Mouse (Mus musculus) myocyte (in vitro differentiated cells): ENCODE measurements around the gene Slc22a21. TPM values are rescaled to one million over a fixed set of nuclear protein-coding genes. Genes with fewer than 3 reads are reported as not detected.

Experiments
- H3K27me3 ChIP-seq: one replicate; pipeline ENCODE4 v1.6.1; 2011; ENCODE audit not compliant: control insufficient read depth, insufficient read depth, insufficient read length
- H3K36me3 ChIP-seq: one replicate; pipeline ENCODE4 v1.6.1; 2011; ENCODE audit not compliant: control insufficient read depth, insufficient read depth
- H3K4me2 ChIP-seq: one replicate; pipeline ENCODE4 v1.6.1; 2011; ENCODE audit warnings: low read depth, control low read depth
- H3K4me3 ChIP-seq: one replicate; pipeline ENCODE4 v1.5.1; 2011; ENCODE audit warnings: mild to moderate bottlenecking, control low read depth, moderate library complexity
- H3K79me2 ChIP-seq: one replicate; pipeline ENCODE4 v1.6.1; 2011; ENCODE audit not compliant: control insufficient read depth, insufficient read depth
- H3ac ChIP-seq: one replicate; pipeline ENCODE4 v1.6.1; 2011; ENCODE audit not compliant: control insufficient read depth, insufficient read length
- CEBPB ChIP-seq: IDR thresholded peaks from 2 replicates; pipeline ENCODE4 v1.6.1; 2011; ENCODE audit warnings: mild to moderate bottlenecking, moderate library complexity; ENCODE audit not compliant: poor library complexity, insufficient read depth, severe bottlenecking
- E2F4 ChIP-seq: IDR thresholded peaks from one replicate; pipeline ENCODE4 v1.6.1; 2011; ENCODE audit warnings: mild to moderate bottlenecking, control low read depth, moderate library complexity; ENCODE audit not compliant: insufficient read depth
- MAX ChIP-seq: IDR thresholded peaks from one replicate; pipeline ENCODE4 v1.6.1; 2011; ENCODE audit warnings: low read depth, mild to moderate bottlenecking, control low read depth
- MYOD1 ChIP-seq, 3 experiments: IDR thresholded peaks; one replicate each; pipeline ENCODE4 v1.6.1; 2011; ENCODE audit warnings: control low read depth in 2 of 3, low read depth in 2 of 3, mild to moderate bottlenecking in 2 of 3, moderate library complexity in 1 of 3; ENCODE audit not compliant: insufficient read length in 2 of 3, control insufficient read depth in 1 of 3
- MYOG ChIP-seq, 3 experiments: IDR thresholded peaks; one replicate each; pipeline ENCODE4 v1.6.1; 2011; ENCODE audit warnings: control low read depth in 2 of 3, low read depth in 2 of 3, mild to moderate bottlenecking in 2 of 3; ENCODE audit not compliant: insufficient read length in 2 of 3, control insufficient read depth in 1 of 3, insufficient read depth in 1 of 3
- POLR2A ChIP-seq: IDR thresholded peaks from one replicate; pipeline ENCODE4 v1.6.1; 2011; ENCODE audit warnings: low read depth, mild to moderate bottlenecking, control low read depth, moderate library complexity; ENCODE audit not compliant: insufficient read length
- POLR2AphosphoS2 ChIP-seq: IDR thresholded peaks from one replicate; pipeline ENCODE4 v1.6.1; 2011; ENCODE audit warnings: low read depth, control low read depth; ENCODE audit not compliant: insufficient read length
- REST ChIP-seq: IDR thresholded peaks from one replicate; pipeline ENCODE4 v1.6.1; 2011; ENCODE audit warnings: mild to moderate bottlenecking, control low read depth, moderate library complexity; ENCODE audit not compliant: insufficient read depth, insufficient read length
- SRF ChIP-seq: IDR thresholded peaks from one replicate; pipeline ENCODE4 v1.6.1; 2011; ENCODE audit warnings: low read depth; ENCODE audit not compliant: control insufficient read depth, insufficient read length
- TCF12 ChIP-seq: IDR thresholded peaks from one replicate; pipeline ENCODE4 v1.6.1; 2011; ENCODE audit warnings: mild to moderate bottlenecking, control low read depth; ENCODE audit not compliant: poor library complexity, insufficient read depth, severe bottlenecking
- TCF3 ChIP-seq: IDR thresholded peaks from one replicate; pipeline ENCODE4 v1.6.1; 2011; ENCODE audit warnings: low read depth, control low read depth; ENCODE audit not compliant: insufficient read length
- USF1 ChIP-seq: IDR thresholded peaks from one replicate; pipeline ENCODE4 v1.6.1; 2011; ENCODE audit warnings: low read depth, mild to moderate bottlenecking, control low read depth, moderate library complexity
- polyA plus RNA-seq: library from polyadenylated mRNA; unstranded; fragments of >200 nt; fragmentation: generic; extraction: Trizol; gene quantifications from one replicate; pipeline ENCODE4 v1.2.1, GENCODE M21; 2012; ENCODE audit warnings: missing spikeins

Gene Slc22a21
- 1.6 TPM for polyA plus RNA-seq

DNA sequence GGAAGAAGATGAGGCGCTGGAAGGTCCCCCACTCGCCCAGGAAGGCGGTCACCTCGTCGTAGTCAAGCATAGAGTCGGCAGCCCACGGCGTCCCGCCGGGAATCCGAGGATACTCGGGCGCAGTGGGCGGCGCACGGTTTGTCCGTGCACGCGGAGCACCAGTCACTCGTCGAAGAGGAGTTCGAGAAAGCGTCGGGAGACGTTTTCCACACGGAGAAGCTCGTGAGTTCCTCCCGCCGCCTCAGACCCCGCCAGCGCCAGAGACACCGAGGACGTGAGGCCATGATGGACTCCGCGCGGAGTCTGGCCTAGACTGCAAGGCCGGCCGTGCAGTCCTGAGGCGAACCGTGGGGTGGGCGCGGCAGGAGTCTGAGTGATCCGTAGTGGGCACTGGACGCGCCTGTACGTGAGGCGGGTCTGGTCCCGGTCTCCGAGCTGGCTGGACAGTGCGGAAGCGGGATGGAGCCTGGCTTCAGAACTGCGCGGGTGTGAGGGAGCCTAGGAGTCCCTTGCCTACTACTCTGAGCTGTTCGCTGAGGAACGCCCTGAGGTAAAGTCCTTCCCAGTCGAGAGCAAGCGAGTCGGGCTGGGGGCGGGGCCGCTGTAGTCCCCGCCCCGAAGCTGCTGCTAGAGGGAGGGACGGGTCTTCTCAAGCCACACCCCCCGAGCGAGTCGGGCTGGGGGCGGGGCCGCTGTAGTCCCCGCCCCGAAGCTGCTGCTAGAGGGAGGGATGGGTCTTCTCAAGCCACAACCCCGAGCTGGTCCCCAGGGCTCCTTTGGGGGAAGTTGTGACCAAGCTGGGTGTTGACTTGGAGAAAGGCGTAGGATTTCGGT, at the start of gene Slc22a21:
Gene Slc22a21 (minus strand): TSS at position 545 of the 834 bp plus-strand sequence.
- Histone ChIP-seq H3K4me3 (peak within 1 kb of the TSS; percentile 78), H3K36me3 (no peaks in the 10 kb centered on the region), H3K4me2 (peak within 1 kb of the TSS; percentile 92), H3K79me2 (no peaks in the 10 kb centered on the region), H3ac (peak within 1 kb of the TSS; percentile 14), H3K27me3 (no peaks in the 10 kb centered on the region)
- TF ChIP-seq E2F4 (no peak), USF1 (no peak), MAX (no peak), SRF (no peak), MYOD1 (IDR thresholded peaks at IDR 0.05; ENCODE audit: control insufficient read depth in 1 of 3, insufficient read length in 2 of 3, low read depth in 2 of 3) (no peak), TCF12 (no peak), POLR2AphosphoS2 (peak; percentile 81), REST (no peak), MYOG (IDR thresholded peaks at IDR 0.05; ENCODE audit: control insufficient read depth in 1 of 3, insufficient read depth in 1 of 3, insufficient read length in 2 of 3, low read depth in 2 of 3) (no peak), TCF3 (no peak), POLR2A (peak; percentile 88), CEBPB (no peak)

DNA sequence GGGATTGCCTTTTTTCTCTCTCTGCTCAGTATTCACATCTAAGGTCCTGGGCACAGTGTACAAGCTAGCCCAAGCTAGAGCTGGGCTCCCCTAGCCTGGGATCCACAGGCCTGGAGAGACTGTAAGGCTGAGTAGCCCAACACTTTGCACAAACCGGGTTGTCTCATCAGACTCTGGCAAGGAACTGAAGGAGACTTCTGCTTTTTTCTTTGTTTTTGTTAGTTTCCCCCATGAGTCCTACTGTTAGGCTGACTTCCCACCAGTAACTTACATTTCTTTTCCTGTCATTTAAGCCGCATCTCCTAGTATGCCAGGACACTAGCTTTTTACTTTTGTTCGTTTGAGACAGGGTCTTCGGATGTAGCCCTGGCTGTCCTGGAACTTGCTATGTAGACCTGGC, 48.9 kb upstream of the Slc22a21 start:
- Histone ChIP-seq H3K27me3 (no peaks in the 10 kb centered on the region), H3K79me2 (no peaks in the 10 kb centered on the region), H3K4me3 (peak overlapping the region; percentile 47), H3ac (no peak overlapping the region), H3K4me2 (peak overlapping the region; percentile 97), H3K36me3 (no peaks in the 10 kb centered on the region)
- no peak for TF ChIP-seq POLR2AphosphoS2
- TF ChIP-seq MYOD1 (IDR thresholded peaks at IDR 0.05; ENCODE audit: control insufficient read depth in 1 of 3, insufficient read length in 2 of 3, low read depth in 2 of 3): no peak
- TF ChIP-seq USF1: no peak
- TF ChIP-seq E2F4: no peak

DNA sequence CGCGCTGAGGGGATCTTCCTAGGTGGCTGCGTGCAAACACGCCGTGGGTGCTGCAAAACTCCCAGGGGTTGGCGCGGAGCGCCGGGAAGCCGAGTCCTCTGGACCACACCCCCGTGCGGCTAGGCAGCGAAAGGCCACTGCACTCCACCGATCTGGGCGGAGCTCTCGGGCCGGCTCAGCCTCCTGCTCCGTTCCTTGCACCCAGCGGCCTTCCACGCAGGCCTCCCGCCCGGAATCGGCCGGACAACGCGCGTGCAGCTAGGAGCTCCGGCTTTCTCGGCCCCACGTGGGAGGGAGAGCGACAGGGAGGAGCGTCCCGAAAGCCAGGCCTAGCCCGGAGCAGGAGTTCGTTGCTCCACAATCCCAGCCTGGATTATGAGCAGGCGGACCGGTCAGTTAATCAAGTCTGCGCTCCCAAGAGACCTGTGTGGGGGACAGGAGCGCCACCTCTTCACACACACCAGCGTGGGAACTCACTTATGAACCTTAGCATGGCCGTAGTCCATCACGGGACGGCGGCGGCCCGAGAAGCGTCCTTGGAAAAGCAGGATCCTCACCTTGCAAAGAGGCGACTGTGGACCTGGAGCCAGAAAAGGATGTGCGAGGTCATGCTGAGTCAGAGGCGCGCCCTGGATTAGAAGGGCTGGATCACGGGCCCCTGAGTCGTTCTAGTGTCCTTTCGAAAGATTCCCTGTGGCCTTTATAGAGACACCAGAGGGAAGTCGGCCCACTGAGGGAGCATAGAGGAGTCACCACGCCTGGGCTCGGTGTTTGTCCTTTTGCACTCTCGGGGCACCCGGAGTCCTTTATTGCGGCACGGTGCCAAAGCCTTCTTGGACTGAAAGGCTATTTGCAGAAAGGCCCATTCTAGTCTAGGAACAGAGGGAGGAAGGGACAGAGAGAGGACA, 48.2 kb upstream of the Slc22a21 start, which contains the start of gene Slc22a4:
Gene Slc22a4 (minus strand): TSS at position 47 of the 908 bp plus-strand sequence.
- Histone ChIP-seq H3ac (peak within 1 kb of the TSS; percentile 1), H3K27me3 (no peaks in the 10 kb centered on the region), H3K79me2 (no peaks in the 10 kb centered on the region), H3K4me2 (peak within 1 kb of the TSS; percentile 97), H3K36me3 (no peaks in the 10 kb centered on the region), H3K4me3 (peak within 1 kb of the TSS; percentile 47)
- TF ChIP-seq E2F4: no peak
- no peak for TF ChIP-seq SRF
- TF ChIP-seq MAX: peak; percentile 35
- no peak for TF ChIP-seq MYOD1 (IDR thresholded peaks at IDR 0.05; ENCODE audit: control insufficient read depth in 1 of 3, insufficient read length in 2 of 3, low read depth in 2 of 3)
- TF ChIP-seq TCF3: no peak
- TF ChIP-seq POLR2A: peak; percentile 81
- TF ChIP-seq REST: no peak
- no peak for TF ChIP-seq CEBPB
- peak in 1 of 3 experiments; percentile 2 for TF ChIP-seq MYOG (IDR thresholded peaks at IDR 0.05; ENCODE audit: control insufficient read depth in 1 of 3, insufficient read depth in 1 of 3, insufficient read length in 2 of 3, low read depth in 2 of 3)
- no peak for TF ChIP-seq TCF12
- TF ChIP-seq USF1: peak; percentile 6
- peak; percentile 80 for TF ChIP-seq POLR2AphosphoS2

DNA sequence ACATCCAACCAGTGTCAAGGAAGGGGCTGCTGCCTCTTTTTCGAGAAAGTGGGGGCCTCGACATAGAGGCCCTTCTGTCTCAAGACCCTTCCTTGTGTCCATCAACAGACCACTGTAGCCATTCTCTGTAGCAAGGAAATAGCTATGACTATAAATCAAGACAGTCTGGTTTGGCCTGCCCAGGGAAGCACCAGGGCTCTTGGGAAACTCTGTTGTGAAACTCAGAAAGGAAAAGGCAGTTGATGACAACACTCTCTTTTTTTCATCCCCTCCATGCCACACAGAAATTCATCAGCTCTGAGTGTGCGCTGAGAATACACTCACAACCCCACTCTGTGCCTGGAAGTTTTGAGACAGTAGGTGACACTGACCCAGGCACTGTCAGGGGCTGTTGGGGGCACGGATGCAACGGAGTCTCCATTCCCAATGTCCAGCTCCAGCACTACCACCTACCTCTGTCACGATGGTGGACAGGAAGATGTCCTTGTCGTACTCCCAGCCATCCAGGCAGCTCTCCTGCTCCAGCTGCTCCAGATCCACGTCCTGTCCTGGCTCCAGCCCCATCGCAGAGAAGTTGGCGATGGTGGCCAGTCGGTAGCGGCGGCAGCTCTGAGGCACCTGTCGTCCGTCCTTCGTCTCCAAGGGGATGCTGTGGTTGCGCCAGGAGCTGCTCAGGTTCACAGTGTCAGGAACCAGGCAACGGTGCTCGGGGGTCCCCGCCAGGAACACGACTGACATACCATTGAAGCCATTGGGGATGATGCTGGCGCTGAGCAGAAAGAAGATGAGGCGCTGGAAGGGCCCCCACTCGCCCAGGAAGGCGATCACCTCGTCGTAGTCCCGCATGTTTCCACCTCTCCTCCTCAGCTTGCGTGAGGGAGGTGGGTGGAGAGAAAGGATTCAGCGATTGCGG, 47.3 kb upstream of the Slc22a21 start:
- H3K27me3 ChIP-seq: no peaks in the 10 kb centered on the region
- TF ChIP-seq SRF (no peak), TCF12 (no peak), MYOD1 (IDR thresholded peaks at IDR 0.05; ENCODE audit: control insufficient read depth in 1 of 3, insufficient read length in 2 of 3, low read depth in 2 of 3) (peak in 1 of 3 experiments; percentile 46), MYOG (IDR thresholded peaks at IDR 0.05; ENCODE audit: control insufficient read depth in 1 of 3, insufficient read depth in 1 of 3, insufficient read length in 2 of 3, low read depth in 2 of 3) (no peak), USF1 (no peak)
- H3K4me3 ChIP-seq: peak overlapping the region; percentile 47
- peak overlapping the region; percentile 97 for H3K4me2 ChIP-seq
- no peaks in the 10 kb centered on the region for H3K79me2 ChIP-seq
- no peak overlapping the region for H3ac ChIP-seq
- no peaks in the 10 kb centered on the region for H3K36me3 ChIP-seq
